Mouse (Mus musculus) bone marrow, adult 2 months (tissue): Measurements from ENCODE around the gene Snrpd2.

Source experiments
- CTCF ChIP-seq: fragments of 200-500 bp; IDR thresholded peaks from 2 replicates; pipeline ENCODE4 v1.5.1; 2011; ENCODE audit warnings: low read length, control low read depth; ENCODE audit not compliant: control insufficient read depth, insufficient read depth
- POLR2A ChIP-seq: fragments of 200-500 bp; IDR thresholded peaks from 2 replicates; pipeline ENCODE4 v1.6.1; 2011; ENCODE audit warnings: low read depth, mild to moderate bottlenecking, control low read depth, low read length, borderline replicate concordance; ENCODE audit not compliant: control insufficient read depth

DNA sequence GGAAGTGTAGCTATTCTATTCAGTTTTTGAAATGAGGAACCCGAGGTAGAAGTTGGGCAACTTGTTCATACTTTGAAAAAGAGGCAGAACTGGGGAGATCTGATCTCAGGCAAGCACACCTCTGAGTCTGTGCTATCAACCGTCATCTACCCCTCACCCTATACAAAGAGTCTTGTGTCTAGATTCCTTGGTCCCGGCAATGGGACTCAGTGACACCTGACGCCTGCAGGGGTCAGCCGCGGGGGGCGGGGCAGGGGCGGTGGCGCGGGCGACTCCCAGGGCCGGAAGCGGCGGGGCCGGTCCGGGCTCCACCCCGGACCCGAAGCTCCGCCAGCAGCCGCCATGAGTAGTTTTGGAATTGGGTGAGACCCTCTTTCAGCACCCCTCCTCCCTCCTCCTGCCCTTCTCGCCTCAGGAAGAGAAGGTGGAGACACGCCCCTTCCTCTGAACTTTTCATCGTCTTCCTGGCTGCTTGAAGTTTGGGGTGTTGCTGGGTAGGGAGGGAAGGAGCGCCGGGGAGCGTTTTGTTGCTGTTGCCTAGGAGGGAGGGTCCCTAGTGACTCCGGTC, 31.4 kb downstream of the Snrpd2 start:
- TF ChIP-seq POLR2A (no peak), CTCF (no peak)
